Mouse (Mus musculus) hindbrain, embryonic 15.5 days (tissue): ENCODE results near the gene 1700061G19Rik. TPM values are rescaled to one million over a fixed set of nuclear protein-coding genes. Genes with fewer than 3 reads are reported as not detected.

Source experiments
- ATAC-seq: fragments of 200-750 bp; cut with Nextera tagmentation; 2 replicates; pipeline ENCODE4 v1.8.0; 2017; ENCODE audit warnings: low read depth, moderate number of reproducible peaks, moderate TSS enrichment; ENCODE audit not compliant: low FRiP score
- H3K27ac ChIP-seq: fragments of 300-500 bp; sonication (generic); replicated peaks from 2 replicates; pipeline ENCODE4 v1.5.1; 2015; ENCODE audit warnings: mild to moderate bottlenecking, inconsistent platforms
- H3K27me3 ChIP-seq: fragments of 300-500 bp; sonication (generic); 2 replicates; pipeline ENCODE4 v1.6.1; 2015; ENCODE audit warnings: control low read depth, inconsistent platforms
- H3K36me3 ChIP-seq: fragments of 300-500 bp; sonication (generic); 2 replicates; pipeline ENCODE4 v1.6.1; 2015; ENCODE audit warnings: control low read depth, inconsistent platforms
- H3K4me1 ChIP-seq: fragments of 300-500 bp; sonication (generic); replicated peaks from 2 replicates; pipeline ENCODE4 v1.6.1; 2015; ENCODE audit warnings: control low read depth, inconsistent platforms
- H3K4me2 ChIP-seq: fragments of 300-500 bp; sonication (generic); 2 replicates; pipeline ENCODE4 v1.6.1; 2015; ENCODE audit warnings: moderate library complexity, mild to moderate bottlenecking, inconsistent platforms
- H3K4me3 ChIP-seq: fragments of 300-500 bp; sonication (generic); 2 replicates; pipeline ENCODE4 v1.5.1; 2015; ENCODE audit warnings: mild to moderate bottlenecking, inconsistent platforms
- H3K9ac ChIP-seq: fragments of 300-500 bp; sonication (generic); 2 replicates; pipeline ENCODE4 v1.6.1; 2015; ENCODE audit warnings: inconsistent platforms
- H3K9me3 ChIP-seq: fragments of 300-500 bp; sonication (generic); 2 replicates; pipeline ENCODE4 v1.6.1; 2016; ENCODE audit warnings: control low read depth, inconsistent platforms
- WGBS: fragments of 180-500 bp; shearing (Covaris S2); methylation state at CpG from one replicate; pipeline ENCODE4 v1.1.7; 2015; 5-methylcytosine and 5-hydroxymethylcytosine counted together
- polyA plus RNA-seq: library from polyadenylated mRNA; unstranded; fragments of >200 nt; fragmentation: Nextera tagmentation; extraction: Ambion mirVana; gene quantifications from 2 replicates; pipeline ENCODE4 v1.2.1, GENCODE M21; 2015

The 1700061G19Rik gene
- polyA plus RNA-seq, 1 experiment from 2014 or later = 0.61 TPM

DNA sequence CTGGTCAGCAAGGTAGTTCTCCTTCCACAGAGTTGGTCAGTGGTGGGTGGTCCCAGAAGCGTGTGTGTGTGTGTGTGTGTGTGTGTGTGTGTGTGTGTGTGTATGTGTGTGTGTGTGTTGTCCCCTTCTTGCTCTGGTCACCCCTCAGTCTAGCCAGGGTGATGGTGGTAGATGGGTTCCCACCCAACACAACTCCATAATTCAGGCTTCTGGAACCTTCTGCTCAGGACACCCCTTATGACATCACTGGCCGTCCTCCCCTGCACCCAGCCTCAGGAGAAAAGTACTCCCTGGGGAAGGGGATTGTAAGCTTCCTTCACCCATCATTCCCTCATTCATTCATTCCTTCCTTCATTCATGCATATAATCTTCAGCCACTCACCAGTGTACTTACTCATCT lies 1.0 kb upstream of the 1700061G19Rik start, which contains the start of gene Acsbg2:
Gene Acsbg2 (minus strand): TSS at position 211 of the 400 bp plus-strand sequence.
- H3K4me2 ChIP-seq = no peak within 1 kb of the TSS
- H3K4me1 ChIP-seq = no peaks in the 10 kb centered on the region
- no peaks in the 10 kb centered on the region for H3K36me3 ChIP-seq
- no peak within 1 kb of the TSS for H3K27ac ChIP-seq
- H3K4me3 ChIP-seq = no peak within 1 kb of the TSS
- H3K9ac ChIP-seq = no peak within 1 kb of the TSS
- no peaks in the 10 kb centered on the region for H3K9me3 ChIP-seq
- no peak for ATAC-seq
- H3K27me3 ChIP-seq = no peaks in the 10 kb centered on the region
- WGBS = 85% methylated on average over 2 of the region's 2 CpGs

GRCm38 (mm10) chr17:56876465-56876864 lies 1.2 kb downstream of the 1700061G19Rik start:
- no peaks in the 10 kb centered on the region for H3K36me3 ChIP-seq
- no peaks in the 10 kb centered on the region for H3K4me1 ChIP-seq
- H3K27me3 ChIP-seq = no peaks in the 10 kb centered on the region
- H3K9me3 ChIP-seq = no peaks in the 10 kb centered on the region
- H3K9ac ChIP-seq = no peak overlapping the region
- WGBS = 83% methylated on average over 3 of the region's 3 CpGs
- ATAC-seq = no peak
- H3K27ac ChIP-seq = no peak overlapping the region
- no peak overlapping the region for H3K4me2 ChIP-seq
- H3K4me3 ChIP-seq = no peak overlapping the region

DNA sequence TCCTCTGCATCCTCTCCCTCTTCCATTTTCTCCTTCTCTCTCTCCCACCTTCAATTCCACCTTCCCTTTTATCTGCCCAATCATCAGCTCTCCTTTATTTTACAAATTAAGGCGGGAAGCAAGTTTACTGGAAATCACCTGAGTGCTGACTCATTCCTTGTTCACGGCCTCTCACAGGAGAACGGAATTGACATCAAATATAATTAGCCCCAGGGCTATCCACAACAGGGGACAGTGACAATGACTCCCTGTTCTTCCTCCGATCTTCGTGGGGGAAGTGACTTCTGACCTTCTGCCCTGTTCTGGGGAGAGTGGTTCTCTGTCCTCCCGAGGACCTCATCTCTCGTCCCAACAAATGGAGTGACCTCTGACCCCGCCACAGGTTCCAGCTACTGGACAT lies 1.7 kb downstream of the 1700061G19Rik start:
- no peak overlapping the region for H3K4me3 ChIP-seq
- no peaks in the 10 kb centered on the region for H3K9me3 ChIP-seq
- H3K4me2 ChIP-seq = no peak overlapping the region
- WGBS = 72% methylated on average over 8 of the region's 8 CpGs
- ATAC-seq = no peak
- H3K9ac ChIP-seq = no peak overlapping the region
- H3K27ac ChIP-seq = no peak overlapping the region
- no peaks in the 10 kb centered on the region for H3K4me1 ChIP-seq
- no peaks in the 10 kb centered on the region for H3K36me3 ChIP-seq
- H3K27me3 ChIP-seq = no peaks in the 10 kb centered on the region

GRCm38 (mm10) chr17:56877426-56877825 lies 2.1 kb downstream of the 1700061G19Rik start:
- H3K9me3 ChIP-seq = no peaks in the 10 kb centered on the region
- WGBS = 91% methylated on average over 19 of the region's 19 CpGs
- no peaks in the 10 kb centered on the region for H3K4me1 ChIP-seq
- ATAC-seq = no peak
- no peaks in the 10 kb centered on the region for H3K36me3 ChIP-seq
- no peak overlapping the region for H3K4me2 ChIP-seq
- no peak overlapping the region for H3K27ac ChIP-seq
- H3K27me3 ChIP-seq = no peaks in the 10 kb centered on the region
- no peak overlapping the region for H3K4me3 ChIP-seq
- no peak overlapping the region for H3K9ac ChIP-seq

DNA sequence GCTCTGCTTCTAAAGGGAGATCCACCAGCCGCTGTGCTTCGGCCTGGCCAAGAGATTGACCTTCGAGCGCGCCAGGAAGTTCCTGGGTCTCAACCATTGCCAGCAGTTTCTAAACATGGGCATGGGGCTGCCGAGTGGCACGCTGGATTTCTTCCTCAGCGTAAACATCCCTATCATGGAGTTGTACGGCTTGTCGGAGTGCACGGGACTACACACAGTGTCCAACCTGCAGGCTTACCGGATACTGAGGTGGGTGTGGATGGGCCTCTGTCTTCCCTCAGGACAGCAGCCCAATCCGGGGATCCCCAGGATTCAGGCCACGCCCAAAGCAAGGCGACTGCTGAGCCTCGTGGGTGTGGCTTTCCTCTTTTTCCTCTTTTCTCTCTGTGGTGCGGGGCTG lies 8.3 kb downstream of the 1700061G19Rik start:
- no peak overlapping the region for H3K9ac ChIP-seq
- no peaks in the 10 kb centered on the region for H3K9me3 ChIP-seq
- no peaks in the 10 kb centered on the region for H3K27me3 ChIP-seq
- WGBS = 51% methylated on average over 17 of the region's 17 CpGs
- ATAC-seq = no peak
- peaks cover 3% of the 10 kb centered on the region; the same call in 1 of the 2 replicates for H3K36me3 ChIP-seq
- no peak overlapping the region for H3K4me3 ChIP-seq
- peak overlapping the region; percentile 26; the same call in 1 of the 2 replicates for H3K4me2 ChIP-seq
- H3K27ac ChIP-seq = no peak overlapping the region
- H3K4me1 ChIP-seq = no peaks in the 10 kb centered on the region

- H3K4me3 ChIP-seq = no peak overlapping the region
- no peaks in the 10 kb centered on the region for H3K4me1 ChIP-seq
- no peak overlapping the region for H3K9ac ChIP-seq
- 81% methylated on average over 5 of the region's 5 CpGs for WGBS
- H3K27ac ChIP-seq = no peak overlapping the region
- H3K9me3 ChIP-seq = no peaks in the 10 kb centered on the region
- H3K4me2 ChIP-seq = no peak overlapping the region
- peaks cover 3% of the 10 kb centered on the region; the same call in 1 of the 2 replicates for H3K36me3 ChIP-seq
- H3K27me3 ChIP-seq = no peaks in the 10 kb centered on the region
- no peak for ATAC-seq
These were observed 9.1 kb downstream of the 1700061G19Rik start for GRCm38 (mm10) chr17:56884331-56884730.

DNA sequence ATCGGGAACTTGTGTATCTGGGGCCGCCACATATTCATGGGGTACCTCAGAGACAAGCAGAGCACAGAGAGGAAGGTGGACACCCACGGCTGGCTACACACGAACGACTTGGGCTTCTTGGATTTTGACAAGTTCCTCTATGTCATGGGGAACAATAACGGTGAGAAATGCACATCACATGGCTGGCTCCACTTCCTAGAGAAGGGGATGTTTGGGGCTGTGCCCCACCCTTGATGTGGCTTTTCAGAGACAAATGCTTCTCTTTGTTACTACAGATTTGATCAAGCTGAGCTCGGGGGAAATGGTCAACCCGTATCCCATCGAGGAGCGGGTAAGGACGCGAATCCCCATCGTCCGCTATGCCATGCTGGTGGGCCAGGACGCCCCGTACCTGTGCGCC lies 9.5 kb downstream of the 1700061G19Rik start:
- no peaks in the 10 kb centered on the region for H3K9me3 ChIP-seq
- 90% methylated on average over 17 of the region's 17 CpGs for WGBS
- no peaks in the 10 kb centered on the region for H3K4me1 ChIP-seq
- ATAC-seq = no peak
- H3K36me3 ChIP-seq = peaks cover 4% of the 10 kb centered on the region
- no peak overlapping the region for H3K4me3 ChIP-seq
- H3K9ac ChIP-seq = no peak overlapping the region
- no peak overlapping the region for H3K4me2 ChIP-seq
- no peaks in the 10 kb centered on the region for H3K27me3 ChIP-seq
- no peak overlapping the region for H3K27ac ChIP-seq

- Histone ChIP-seq H3K4me1 (no peaks in the 10 kb centered on the region), H3K9ac (no peak overlapping the region), H3K27ac (no peak overlapping the region), H3K27me3 (no peaks in the 10 kb centered on the region), H3K4me2 (no peak overlapping the region), H3K36me3 (peaks cover 26% of the 10 kb centered on the region), H3K4me3 (no peak overlapping the region), H3K9me3 (no peaks in the 10 kb centered on the region)
- no peak for ATAC-seq
- WGBS = 97% methylated on average over 2 of the region's 3 CpGs
These were observed 12.8 kb downstream of the 1700061G19Rik start for GRCm38 (mm10) chr17:56888050-56888449.

DNA sequence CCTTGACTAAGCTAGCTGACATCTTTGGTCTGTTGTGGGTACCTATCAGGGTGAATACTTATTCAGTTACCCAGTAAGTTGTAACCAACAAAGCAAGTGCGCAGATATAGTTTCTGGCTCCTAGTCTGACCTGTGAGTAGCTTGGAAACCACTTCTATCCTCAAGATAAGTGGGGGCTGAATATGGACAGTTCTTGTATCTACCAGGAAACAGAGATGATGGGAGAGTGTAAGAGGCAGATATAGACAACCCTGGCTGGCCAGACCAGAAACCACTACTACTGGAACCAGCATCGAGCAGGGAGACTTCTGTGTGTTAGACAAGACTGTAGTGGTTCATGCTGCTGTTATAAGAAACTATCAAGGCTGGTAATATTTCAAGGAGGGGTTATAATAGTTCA lies 14.7 kb downstream of the 1700061G19Rik start:
- no peaks in the 10 kb centered on the region for H3K27me3 ChIP-seq
- no peak overlapping the region for H3K4me3 ChIP-seq
- 99% methylated on average over 2 of the region's 2 CpGs for WGBS
- no peak for ATAC-seq
- H3K9ac ChIP-seq = no peak overlapping the region
- no peaks in the 10 kb centered on the region for H3K9me3 ChIP-seq
- H3K4me1 ChIP-seq = no peaks in the 10 kb centered on the region
- H3K36me3 ChIP-seq = peaks cover 45% of the 10 kb centered on the region
- H3K27ac ChIP-seq = no peak overlapping the region
- no peak overlapping the region for H3K4me2 ChIP-seq

DNA sequence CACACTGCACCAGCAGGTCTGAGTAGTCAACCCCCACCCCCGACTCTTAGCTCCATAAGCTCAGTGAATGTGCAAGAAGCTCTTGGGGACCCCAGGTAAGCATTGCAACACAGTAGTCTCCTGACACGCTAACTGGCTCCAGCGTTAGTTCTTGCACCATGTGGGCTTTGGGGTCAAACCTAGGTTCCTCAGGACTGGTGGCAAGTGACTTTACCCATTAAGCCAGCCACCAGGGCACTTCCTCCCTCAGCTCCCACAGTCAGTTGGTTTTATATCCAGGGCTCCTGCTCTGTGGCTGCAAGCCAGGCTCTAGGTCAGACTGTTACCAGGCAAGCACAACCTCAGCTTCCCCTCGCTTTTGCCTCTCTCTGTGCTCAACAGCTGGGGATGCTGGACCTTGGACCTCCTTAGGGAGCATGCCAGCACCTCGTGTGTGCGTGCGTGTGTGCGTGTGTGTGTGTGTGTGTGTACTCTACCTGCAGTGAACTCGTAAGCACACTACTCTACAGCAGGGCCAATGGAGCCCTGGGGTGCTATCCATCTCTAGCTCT lies 20.2 kb downstream of the 1700061G19Rik start:
- Histone ChIP-seq H3K36me3 (peaks cover 59% of the 10 kb centered on the region), H3K27ac (no peak overlapping the region)

DNA sequence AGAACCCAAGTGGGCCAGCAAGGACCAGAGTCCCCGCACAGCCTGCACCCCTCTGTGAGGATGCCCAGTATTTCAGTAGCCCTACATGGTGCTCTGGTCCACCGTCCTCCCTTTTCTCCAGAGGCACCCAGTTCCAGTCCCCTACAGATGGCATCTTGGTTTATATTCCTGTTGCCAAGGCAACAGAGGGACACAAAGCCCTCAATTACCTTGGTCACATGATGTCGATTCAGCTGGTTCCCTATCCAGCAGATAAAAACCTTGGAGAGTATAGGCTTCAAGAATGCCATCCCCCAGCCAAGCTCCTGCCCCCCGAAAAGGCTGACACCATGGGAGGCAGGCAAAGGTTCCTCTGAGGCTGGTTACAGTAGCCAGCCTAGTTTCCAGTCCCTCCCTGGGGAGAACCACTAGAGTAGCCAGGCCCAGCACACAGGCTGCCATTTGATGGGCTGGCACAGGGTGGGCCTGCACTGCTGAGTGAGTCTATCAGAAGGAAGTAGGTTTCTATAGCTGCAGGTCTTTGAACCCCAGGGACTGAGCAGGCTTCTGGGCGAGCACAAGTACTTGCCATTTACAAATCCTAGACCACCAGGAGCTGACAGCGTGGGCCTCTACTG lies 21.3 kb downstream of the 1700061G19Rik start:
- no peaks in the 10 kb centered on the region for H3K9me3 ChIP-seq

More for the DNA sequence above, 20.2 kb downstream of the 1700061G19Rik start:
- ATAC-seq = no peak
- peaks cover 14% of the 10 kb centered on the region for H3K4me1 ChIP-seq
- H3K9ac ChIP-seq = no peak overlapping the region
- no peak overlapping the region for H3K4me2 ChIP-seq
- no peak overlapping the region for H3K4me3 ChIP-seq
- WGBS = 88% methylated on average over 9 of the region's 9 CpGs
- H3K9me3 ChIP-seq = no peaks in the 10 kb centered on the region
- H3K27me3 ChIP-seq = no peaks in the 10 kb centered on the region

GRCm38 (mm10) chr17:56897630-56898195 lies 22.4 kb downstream of the 1700061G19Rik start:
- Histone ChIP-seq H3K36me3 (peaks cover 58% of the 10 kb centered on the region), H3K27ac (no peak overlapping the region), H3K4me2 (no peak overlapping the region), H3K27me3 (no peaks in the 10 kb centered on the region), H3K4me3 (no peak overlapping the region), H3K4me1 (peaks cover 14% of the 10 kb centered on the region), H3K9ac (no peak overlapping the region), H3K9me3 (no peaks in the 10 kb centered on the region)
- peak; percentile 62 for ATAC-seq
- 77% methylated on average over 7 of the region's 7 CpGs for WGBS

More for the DNA sequence above, 21.3 kb downstream of the 1700061G19Rik start:
- Histone ChIP-seq H3K4me2 (no peak overlapping the region), H3K4me3 (no peak overlapping the region), H3K27ac (peak overlapping the region; percentile 44; the same call in 1 of the 2 replicates), H3K9ac (no peak overlapping the region), H3K27me3 (no peaks in the 10 kb centered on the region), H3K36me3 (peaks cover 61% of the 10 kb centered on the region), H3K4me1 (peaks cover 14% of the 10 kb centered on the region)
- ATAC-seq = peak; percentile 32; the same call in 1 of the 2 replicates
- 45% methylated on average over 6 of the region's 6 CpGs for WGBS
